Mouse (Mus musculus): Measurements from ENCODE around the gene Fbxw13. TPM values are rescaled to one million over a fixed set of nuclear protein-coding genes. Genes with fewer than 3 reads are reported as not detected.
"Not testable (repeated sequence)": the region's sequence is repeated elsewhere in the genome, so short reads cannot be mapped to it uniquely, and the experiment has no call there.

Fbxw13 gene
- polyA plus RNA-seq, 2 experiments = not detected

GRCm38 (mm10) chr9:109140414-109140813 lies 55.4 kb downstream of the Fbxw13 start:
- not testable (repeated sequence) for H3K9ac ChIP-seq (replicated peaks); H3K36me3 ChIP-seq (replicated peaks; ENCODE audit: control insufficient read depth, insufficient read depth, low read depth); H3K27ac ChIP-seq; H3K27me3 ChIP-seq (ENCODE audit: control insufficient read depth, insufficient read depth, low read length); H3K4me2 ChIP-seq (ENCODE audit: low read depth); DNase-seq (ENCODE audit: low read depth in 3 of 3, low spot score in 3 of 3); ATAC-seq (ENCODE audit: insufficient read depth); H3K4me3 ChIP-seq (ENCODE audit: insufficient read depth in 1 of 2, low read depth in 2 of 2, low read length in 2 of 2); H3K9me3 ChIP-seq (ENCODE audit: control insufficient read depth, low read length); H3K4me1 ChIP-seq (replicated peaks; ENCODE audit: control insufficient read depth in 2 of 2, insufficient read depth in 2 of 2, low read length in 1 of 2)
- 49% methylated on average over 4 of the region's 4 CpGs for WGBS (ENCODE audit: insufficient replicate concordance)
- peak; percentile 49 for TF ChIP-seq CTCF (IDR thresholded peaks at IDR 0.05; ENCODE audit: low read depth)

- Histone ChIP-seq H3K4me1 (replicated peaks; ENCODE audit: control insufficient read depth in 2 of 2, insufficient read depth in 2 of 2, low read length in 1 of 2) (no peaks in the 10 kb centered on the region; a peak in 1 of 4 replicates), H3K9me3 (ENCODE audit: control insufficient read depth, low read length) (no peaks in the 10 kb centered on the region), H3K4me2 (ENCODE audit: low read depth) (no peak overlapping the region), H3K9ac (replicated peaks) (no peak overlapping the region), H3K36me3 (replicated peaks; ENCODE audit: control insufficient read depth, insufficient read depth, low read depth) (no peaks in the 10 kb centered on the region), H3K27me3 (ENCODE audit: control insufficient read depth, insufficient read depth, low read length) (no peaks in the 10 kb centered on the region), H3K4me3 (ENCODE audit: insufficient read depth in 1 of 2, low read depth in 2 of 2, low read length in 2 of 2) (no peak overlapping the region), H3K27ac (no peak overlapping the region)
- WGBS (ENCODE audit: insufficient replicate concordance) = 69% methylated on average over 5 of the region's 5 CpGs
- DNase-seq (ENCODE audit: low read depth in 3 of 3, low spot score in 3 of 3) (no peak), ATAC-seq (ENCODE audit: insufficient read depth) (no peak)
- no peak for TF ChIP-seq CTCF (IDR thresholded peaks at IDR 0.05; ENCODE audit: low read depth)
- no peak for TF ChIP-seq EP300 (IDR thresholded peaks at IDR 0.05; ENCODE audit: low read depth)
Observed at GRCm38 (mm10) chr9:109130076-109130475, 65.7 kb downstream of the Fbxw13 start.

Other genes starting within 250 kb of the Fbxw13 start
- 0.45 and 0.66 TPM in 2 replicates for gene Col7a1, start 242.4 kb downstream of the Fbxw13 start, polyA plus RNA-seq (2012; rRNA removed)
- 0.29 and 0.30 TPM in 2 replicates for gene Col7a1, start 242.4 kb downstream of the Fbxw13 start, polyA plus RNA-seq (2014; fragmentation: Nextera tagmentation; extraction: Ambion mirVana)
- gene Ucn2, start 210.0 kb downstream of the Fbxw13 start, polyA plus RNA-seq (2012; rRNA removed) = 0.06 TPM in 2 replicates
- gene Ucn2, start 210.0 kb downstream of the Fbxw13 start, polyA plus RNA-seq (2014; fragmentation: Nextera tagmentation; extraction: Ambion mirVana) = not detected in 2 replicates
- gene Pfkfb4, start 204.2 kb downstream of the Fbxw13 start, polyA plus RNA-seq (2012; rRNA removed) = 2.1 TPM in 2 replicates
- 1.9 and 2.8 TPM in 2 replicates for gene Pfkfb4, start 204.2 kb downstream of the Fbxw13 start, polyA plus RNA-seq (2014; fragmentation: Nextera tagmentation; extraction: Ambion mirVana)
- 14.9 and 16.4 TPM in 2 replicates for gene Shisa5, start 157.4 kb downstream of the Fbxw13 start, polyA plus RNA-seq (2012; rRNA removed)
- 16.0 TPM in 2 replicates for gene Shisa5, start 157.4 kb downstream of the Fbxw13 start, polyA plus RNA-seq (2014; fragmentation: Nextera tagmentation; extraction: Ambion mirVana)
- 12.0 and 14.1 TPM in 2 replicates for gene Trex1, start 136.2 kb downstream of the Fbxw13 start, polyA plus RNA-seq (2012; rRNA removed)
- 5.0 and 6.1 TPM in 2 replicates for gene Trex1, start 136.2 kb downstream of the Fbxw13 start, polyA plus RNA-seq (2014; fragmentation: Nextera tagmentation; extraction: Ambion mirVana)
- 5.3 and 6.5 TPM in 2 replicates for gene Atrip, start 121.9 kb downstream of the Fbxw13 start, polyA plus RNA-seq (2012; rRNA removed)
- 9.0 TPM in 2 replicates for gene Atrip, start 121.9 kb downstream of the Fbxw13 start, polyA plus RNA-seq (2014; fragmentation: Nextera tagmentation; extraction: Ambion mirVana)
- 5.4 and 7.1 TPM in 2 replicates for gene Ccdc51, start 113.5 kb downstream of the Fbxw13 start, polyA plus RNA-seq (2012; rRNA removed)
- gene Ccdc51, start 113.5 kb downstream of the Fbxw13 start, polyA plus RNA-seq (2014; fragmentation: Nextera tagmentation; extraction: Ambion mirVana) = 12.1 and 14.9 TPM in 2 replicates
- 37.4 and 92.4 TPM in 2 replicates for gene Tma7, start 113.4 kb downstream of the Fbxw13 start, polyA plus RNA-seq (2012; rRNA removed)
- 470 and 504 TPM in 2 replicates for gene Tma7, start 113.4 kb downstream of the Fbxw13 start, polyA plus RNA-seq (2014; fragmentation: Nextera tagmentation; extraction: Ambion mirVana)
- gene Plxnb1, start 100.6 kb downstream of the Fbxw13 start, polyA plus RNA-seq (2012; rRNA removed) = 4.3 and 4.7 TPM in 2 replicates
- 2.8 and 2.9 TPM in 2 replicates for gene Plxnb1, start 100.6 kb downstream of the Fbxw13 start, polyA plus RNA-seq (2014; fragmentation: Nextera tagmentation; extraction: Ambion mirVana)
- not detected in 2 replicates for gene Fbxw21, start 33.9 kb downstream of the Fbxw13 start, polyA plus RNA-seq (2012; rRNA removed)
- gene Fbxw21, start 33.9 kb downstream of the Fbxw13 start, polyA plus RNA-seq (2014; fragmentation: Nextera tagmentation; extraction: Ambion mirVana) = not detected in 2 replicates
- 0.03 TPM in 1 of 2 replicates, not detected in the other for gene Fbxw20, start 38.8 kb upstream of the Fbxw13 start, polyA plus RNA-seq (2012; rRNA removed)
- gene Fbxw20, start 38.8 kb upstream of the Fbxw13 start, polyA plus RNA-seq (2014; fragmentation: Nextera tagmentation; extraction: Ambion mirVana) = not detected in 2 replicates
- gene Fbxw14, start 91.7 kb upstream of the Fbxw13 start, polyA plus RNA-seq (2012; rRNA removed) = not detected in 2 replicates
- not detected in 2 replicates for gene Fbxw14, start 91.7 kb upstream of the Fbxw13 start, polyA plus RNA-seq (2014; fragmentation: Nextera tagmentation; extraction: Ambion mirVana)
- not detected in 2 replicates for gene Fbxw28, start 143.7 kb upstream of the Fbxw13 start, polyA plus RNA-seq (2012; rRNA removed)
- gene Fbxw28, start 143.7 kb upstream of the Fbxw13 start, polyA plus RNA-seq (2014; fragmentation: Nextera tagmentation; extraction: Ambion mirVana) = not detected in 2 replicates
- gene Fbxw22, start 208.3 kb upstream of the Fbxw13 start, polyA plus RNA-seq (2012; rRNA removed) = not detected in 2 replicates
- not detected in 2 replicates for gene Fbxw22, start 208.3 kb upstream of the Fbxw13 start, polyA plus RNA-seq (2014; fragmentation: Nextera tagmentation; extraction: Ambion mirVana)